Mouse (Mus musculus): Measurements from ENCODE around the gene Tmem126a. TPM values are rescaled to one million over a fixed set of nuclear protein-coding genes. Genes with fewer than 3 reads are reported as not detected.

Gene Tmem126a
- total RNA-seq (2021): 100 to 1,000 TPM in 1 of 2 experiments, 10 to 100 TPM in 1; 96.8 to 111 TPM
- long read RNA-seq, experiment 1, transcript Tmem126a-201 (5 exons, 799 nt): major isoform, 60 of 67 reads
- long read RNA-seq, experiment 1, partial matches to known transcripts: 0 of 67 reads
- long read RNA-seq, experiment 1, other reads (novel, unspliced or antisense): 3 of 67 reads
- long read RNA-seq, experiment 2, transcript Tmem126a-201 (5 exons, 799 nt): major isoform, 53 of 63 reads
- long read RNA-seq, experiment 2, transcript Tmem126a-202 (5 exons, 756 nt): minor isoform, 5 of 63 reads
- long read RNA-seq, experiment 2, partial matches to known transcripts: 1 of 63 reads
- long read RNA-seq, experiment 2, other reads (novel, unspliced or antisense): 4 of 63 reads

DNA sequence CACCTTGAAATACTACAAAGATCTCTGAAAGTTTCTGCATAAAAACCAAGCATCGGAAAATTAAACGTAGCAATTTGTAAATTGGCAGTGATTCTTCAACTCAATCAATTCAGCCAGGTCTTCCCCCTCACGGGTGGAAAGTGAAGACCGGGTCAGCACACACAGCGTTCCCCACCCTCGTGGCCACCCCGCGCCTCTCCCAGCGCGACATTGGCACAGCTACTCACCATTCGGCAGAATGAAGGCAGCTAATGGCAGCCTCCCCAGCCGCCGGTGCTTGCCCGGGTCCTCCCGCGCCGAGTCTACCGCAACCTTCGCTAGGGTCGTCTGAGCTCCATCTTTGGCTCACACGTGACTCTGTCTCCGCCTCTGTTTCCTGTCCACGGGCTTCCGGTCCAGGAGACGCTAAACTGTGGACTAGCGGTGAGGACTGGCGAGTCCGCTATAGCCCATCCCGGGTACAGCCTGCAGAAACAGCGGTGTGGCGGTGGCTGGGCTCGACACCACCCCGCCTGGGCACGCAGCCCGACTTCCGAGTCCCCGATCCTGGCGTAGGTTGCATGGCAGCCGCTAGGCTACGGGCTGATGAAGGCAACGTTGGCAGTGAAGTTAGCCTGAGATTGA is at the start of gene Tmem126a:
Tmem126a (minus strand) TSS at position 385 of the 624 bp plus-strand sequence.
- DNase-seq: peak; percentile 82 to 85
- intact Hi-C loops (cut with DNase I): loop anchor here (1.0 kb wide), 1 partner anchor 13 kb away; no protein-coding TSS in a partner anchor

DNA sequence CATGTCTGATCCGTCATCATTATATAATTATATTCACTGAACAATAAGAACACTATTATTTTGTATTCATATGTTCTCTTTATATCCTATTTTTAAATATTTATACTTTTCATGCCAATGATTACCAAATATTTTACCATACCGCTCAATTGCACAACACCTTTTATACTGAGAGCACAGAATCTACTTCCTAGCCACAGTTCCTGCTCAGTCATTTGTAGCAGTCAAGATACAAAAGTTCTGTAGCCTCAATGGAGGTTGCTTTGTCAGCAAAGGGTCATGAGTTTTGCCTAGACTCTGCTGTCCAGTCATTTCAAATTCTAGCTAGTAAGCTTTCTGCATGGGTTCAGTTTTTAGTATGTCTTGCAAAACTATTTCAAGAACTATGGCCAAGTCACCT is 25.6 kb upstream of the Tmem126a start:
- no peak for DNase-seq
- intact Hi-C loops (cut with DNase I): no loop called here

DNA sequence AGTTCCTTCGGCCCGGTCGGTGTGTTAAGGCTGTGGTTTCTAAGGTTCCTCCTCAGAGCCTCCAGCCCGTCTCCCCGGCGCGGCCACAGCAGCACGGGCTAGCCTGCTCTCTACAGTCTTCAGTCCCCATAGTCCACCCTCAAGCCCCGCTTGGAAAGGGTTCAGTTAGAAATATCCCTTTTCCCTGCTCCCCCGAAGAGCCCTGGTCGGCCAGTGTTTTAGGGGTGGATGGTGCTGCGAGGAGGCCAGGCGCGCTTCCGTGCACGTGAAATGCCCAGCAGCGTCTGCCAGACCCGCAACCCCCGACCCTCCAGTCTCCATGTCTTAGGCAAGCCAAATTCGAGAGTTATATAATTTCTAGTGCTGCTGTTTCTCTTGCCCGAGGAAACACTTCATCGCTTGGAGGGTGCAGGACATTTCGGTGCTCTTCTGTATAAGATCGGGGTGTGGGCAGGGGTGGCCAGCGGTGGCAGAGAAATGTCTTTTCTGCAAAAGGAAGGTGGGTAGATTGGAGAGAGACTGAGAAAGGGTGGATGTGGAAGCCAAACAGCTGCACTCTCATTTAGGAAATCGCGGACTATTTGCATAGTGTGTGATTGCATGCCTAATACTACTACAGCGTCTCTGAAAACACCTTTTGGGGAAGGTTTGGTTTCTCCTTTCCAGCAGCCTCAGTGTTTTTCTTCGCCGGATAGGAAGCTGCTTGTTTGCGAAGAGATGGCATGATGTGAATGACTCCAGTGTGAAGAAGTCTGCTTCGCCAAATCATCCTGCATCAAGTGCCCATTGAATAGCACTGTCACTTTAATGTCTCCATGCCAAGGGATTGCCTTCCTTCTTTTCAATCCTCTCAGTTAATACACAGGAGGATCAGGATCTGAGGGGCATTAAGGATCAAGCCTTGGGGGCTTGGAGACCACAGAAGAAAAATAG is 19.6 kb upstream of the Tmem126a start, which contains the start of gene Dlg2:
Dlg2 (plus strand) TSS at position 360 of the 933 bp plus-strand sequence.
- no peak for DNase-seq
- intact Hi-C loops (cut with DNase I): loop anchor here (1.0 kb wide), 1 partner anchor 33 kb away; no protein-coding TSS in a partner anchor

DNA sequence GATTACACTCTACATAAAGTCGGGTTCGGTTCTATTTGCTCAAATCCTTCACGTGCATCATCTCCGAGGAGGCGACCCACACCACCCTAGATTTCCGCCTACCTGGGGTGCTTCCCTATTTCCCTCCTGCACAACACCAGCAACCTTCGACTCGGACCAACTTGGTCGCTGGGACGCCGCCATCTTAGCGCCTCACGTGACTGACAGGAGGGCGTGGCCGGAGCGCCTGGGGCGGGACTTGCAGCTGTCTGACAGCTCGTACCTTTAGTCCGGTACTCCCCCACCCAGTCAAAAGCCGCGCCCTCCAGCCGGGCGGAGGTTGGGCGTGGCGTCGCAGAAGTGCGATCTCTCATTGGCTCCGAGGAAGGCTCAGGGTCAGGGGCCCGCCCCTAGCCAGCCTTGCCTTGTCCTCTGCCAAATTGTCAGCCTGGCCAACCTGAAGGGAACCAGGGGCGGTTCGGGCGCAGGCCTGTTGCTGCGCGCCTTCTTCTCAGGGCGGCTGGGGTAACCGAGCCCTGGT is 18.8 kb upstream of the Tmem126a start, which contains the start of gene Tmem126b:
Tmem126b (minus strand) TSS at position 209 of the 520 bp plus-strand sequence.
- intact Hi-C loops (cut with DNase I): loop anchor here (1.0 kb wide), 1 partner anchor 33 kb away; no protein-coding TSS in a partner anchor
- DNase-seq: peak; percentile 97 to 99

DNA sequence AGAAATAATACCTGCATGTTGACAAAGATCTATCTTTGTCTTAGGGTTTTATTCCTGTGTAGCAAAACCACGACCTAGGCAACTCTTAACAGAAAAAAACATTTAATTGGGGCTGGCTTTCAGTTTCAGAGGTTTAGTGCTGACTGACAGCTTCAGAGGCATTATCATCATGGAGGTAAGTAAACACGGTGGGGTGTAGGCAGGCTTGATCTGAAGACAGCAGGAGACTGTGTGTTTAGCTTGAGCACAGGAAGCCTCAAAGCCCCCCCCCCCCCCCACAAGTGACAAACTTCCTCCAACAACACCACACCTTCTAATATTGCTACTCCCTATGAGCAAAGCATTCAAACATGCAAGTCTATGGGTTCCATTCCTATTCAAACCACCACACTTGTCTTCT is 16.5 kb upstream of the Tmem126a start:
- intact Hi-C loops (cut with DNase I): no loop called here

DNA sequence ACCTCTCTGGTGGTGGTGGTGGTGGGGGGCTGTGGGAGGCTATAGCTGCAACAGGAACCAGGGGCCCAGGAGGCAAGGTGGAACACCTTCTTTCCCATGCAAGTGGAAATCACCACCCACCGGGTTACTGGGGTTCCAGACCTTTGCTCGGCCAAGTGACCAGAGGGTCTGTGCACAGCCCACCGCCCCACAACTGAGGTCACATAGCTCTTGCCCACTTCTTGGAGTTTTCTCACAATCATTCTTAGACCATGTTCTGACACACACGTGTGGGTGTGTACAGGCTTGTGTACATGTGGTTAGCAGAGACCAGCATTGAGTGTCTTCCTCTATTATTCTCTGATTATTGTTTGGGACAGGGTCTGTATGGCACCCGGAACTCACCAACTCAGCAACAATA is 4.4 kb upstream of the Tmem126a start:
- DNase-seq: no peak
- intact Hi-C loops (cut with DNase I): no loop called here

More for the DNA sequence above, 16.5 kb upstream of the Tmem126a start:
- no peak for DNase-seq

DNA sequence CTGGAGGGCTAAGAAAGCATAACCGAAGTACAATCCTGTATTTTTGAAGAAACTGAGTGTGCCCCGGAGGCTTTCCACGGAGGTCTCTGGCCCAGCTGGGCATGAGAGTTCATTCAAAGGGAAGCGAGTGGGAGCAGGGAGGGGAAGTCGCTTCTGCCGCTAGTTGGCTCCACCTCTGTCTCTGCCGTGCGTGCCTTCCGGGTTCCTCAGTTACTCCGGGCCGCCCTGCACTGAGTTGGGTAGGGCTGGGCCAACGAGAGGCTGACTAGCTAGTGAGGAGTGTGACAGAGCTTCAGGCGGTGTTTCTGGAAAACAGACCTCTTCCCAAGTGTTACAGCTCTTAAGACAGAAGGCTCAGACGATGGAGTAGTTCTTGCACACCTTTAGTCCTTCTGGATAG is 3.9 kb upstream of the Tmem126a start:
- DNase-seq: peak; percentile 23 to 30
- intact Hi-C loops (cut with DNase I): no loop called here

DNA sequence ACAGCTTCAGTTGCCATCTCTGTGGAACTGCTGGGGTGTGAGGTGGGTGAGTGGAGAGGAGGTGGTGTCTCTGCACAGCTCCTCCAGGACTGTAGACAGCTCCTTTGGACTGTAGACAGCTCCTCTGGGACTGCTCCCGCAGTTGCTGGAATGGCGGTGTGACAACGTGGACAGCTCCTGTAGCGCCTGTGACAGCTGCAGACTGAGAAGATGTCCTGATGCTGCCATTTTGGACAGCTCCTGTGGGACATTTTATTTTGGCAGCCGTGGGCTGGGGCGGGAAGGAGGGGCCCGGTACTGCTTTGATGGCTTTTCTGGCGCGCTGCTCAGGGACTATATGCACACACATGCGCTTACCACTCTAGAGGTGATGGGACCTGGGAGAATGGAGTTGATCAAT is 3.3 kb upstream of the Tmem126a start:
- no peak for DNase-seq
- intact Hi-C loops (cut with DNase I): no loop called here

DNA sequence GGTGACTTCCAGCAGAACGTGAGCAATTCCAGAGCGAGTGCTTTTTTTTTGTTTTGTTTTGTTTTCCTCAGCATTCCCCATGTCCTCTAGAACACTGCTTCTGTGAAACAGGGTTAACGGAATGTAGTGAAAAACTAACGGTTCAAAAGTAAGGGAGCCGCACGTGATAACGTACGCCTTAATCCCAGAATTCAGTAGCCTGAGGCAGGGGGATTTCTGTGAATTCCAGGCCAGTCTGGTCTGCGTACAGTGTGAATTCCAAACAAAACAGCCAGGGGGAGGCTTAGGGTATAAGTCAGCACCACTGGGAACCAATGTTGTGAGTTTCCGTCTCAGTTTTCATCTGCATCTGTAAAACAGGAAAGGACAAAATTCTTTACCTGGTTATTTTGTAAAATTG is 488 bp upstream of the Tmem126a start:
- no peak for DNase-seq
- intact Hi-C loops (cut with DNase I): no loop called here

DNA sequence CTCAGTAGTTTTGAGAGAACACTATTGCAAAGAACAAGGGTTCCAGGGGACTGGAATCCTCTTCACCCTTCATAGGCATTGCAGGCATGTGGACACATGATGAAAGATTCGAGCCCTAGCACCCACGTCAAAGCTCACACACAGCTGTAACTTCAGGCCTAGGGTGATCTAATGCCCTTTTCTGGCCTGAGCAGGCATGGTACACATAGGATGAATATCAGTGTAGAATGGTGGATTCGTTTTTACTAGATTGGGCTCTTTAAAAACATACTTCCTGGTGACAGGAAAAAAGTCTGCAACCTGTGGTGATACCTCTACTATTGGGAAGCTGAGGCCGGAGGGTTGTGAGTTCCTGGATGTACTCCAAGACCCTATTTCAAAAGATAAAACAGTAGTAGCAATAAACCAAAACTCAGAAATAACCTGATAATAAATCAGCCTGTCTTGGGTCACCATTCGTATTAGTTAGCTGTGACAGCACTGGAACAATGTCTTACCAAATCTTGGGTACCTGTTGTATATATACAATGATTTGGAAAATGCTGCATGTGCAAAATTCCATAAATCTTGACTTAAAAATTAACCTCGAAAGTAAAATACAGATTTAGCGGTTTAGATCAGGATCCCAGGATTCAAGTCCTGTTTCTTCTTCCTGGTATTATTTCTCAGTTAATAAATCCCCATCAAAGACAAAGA is 732 bp downstream of the Tmem126a start:
- no peak for DNase-seq
- intact Hi-C loops (cut with DNase I): loop anchor here (1.0 kb wide), 1 partner anchor 12 kb away; no protein-coding TSS in a partner anchor

DNA sequence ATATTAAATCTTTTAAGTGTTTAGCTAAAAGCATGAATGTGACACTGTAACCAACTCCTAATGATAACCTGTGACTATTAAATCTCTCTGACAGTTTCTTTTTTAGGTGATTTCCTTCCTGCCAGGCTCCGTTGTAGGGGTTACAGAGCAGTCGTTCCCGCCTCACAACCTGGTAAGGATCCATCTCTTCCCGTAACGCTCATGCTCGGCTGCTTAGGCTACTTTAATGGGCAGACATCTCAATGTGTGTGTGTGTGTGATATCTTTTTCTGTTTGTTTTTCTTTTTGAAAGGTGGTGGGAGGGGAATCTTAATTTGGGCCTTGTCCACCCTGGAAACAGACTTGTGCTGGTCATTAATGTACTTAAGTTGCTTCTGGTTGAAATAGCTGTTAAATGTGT is 12.8 kb downstream of the Tmem126a start:
- intact Hi-C loops (cut with DNase I): loop anchor here (1.0 to 10.0 kb wide), 2 partner anchors 12 to 299 kb away; no protein-coding TSS in a partner anchor

DNA sequence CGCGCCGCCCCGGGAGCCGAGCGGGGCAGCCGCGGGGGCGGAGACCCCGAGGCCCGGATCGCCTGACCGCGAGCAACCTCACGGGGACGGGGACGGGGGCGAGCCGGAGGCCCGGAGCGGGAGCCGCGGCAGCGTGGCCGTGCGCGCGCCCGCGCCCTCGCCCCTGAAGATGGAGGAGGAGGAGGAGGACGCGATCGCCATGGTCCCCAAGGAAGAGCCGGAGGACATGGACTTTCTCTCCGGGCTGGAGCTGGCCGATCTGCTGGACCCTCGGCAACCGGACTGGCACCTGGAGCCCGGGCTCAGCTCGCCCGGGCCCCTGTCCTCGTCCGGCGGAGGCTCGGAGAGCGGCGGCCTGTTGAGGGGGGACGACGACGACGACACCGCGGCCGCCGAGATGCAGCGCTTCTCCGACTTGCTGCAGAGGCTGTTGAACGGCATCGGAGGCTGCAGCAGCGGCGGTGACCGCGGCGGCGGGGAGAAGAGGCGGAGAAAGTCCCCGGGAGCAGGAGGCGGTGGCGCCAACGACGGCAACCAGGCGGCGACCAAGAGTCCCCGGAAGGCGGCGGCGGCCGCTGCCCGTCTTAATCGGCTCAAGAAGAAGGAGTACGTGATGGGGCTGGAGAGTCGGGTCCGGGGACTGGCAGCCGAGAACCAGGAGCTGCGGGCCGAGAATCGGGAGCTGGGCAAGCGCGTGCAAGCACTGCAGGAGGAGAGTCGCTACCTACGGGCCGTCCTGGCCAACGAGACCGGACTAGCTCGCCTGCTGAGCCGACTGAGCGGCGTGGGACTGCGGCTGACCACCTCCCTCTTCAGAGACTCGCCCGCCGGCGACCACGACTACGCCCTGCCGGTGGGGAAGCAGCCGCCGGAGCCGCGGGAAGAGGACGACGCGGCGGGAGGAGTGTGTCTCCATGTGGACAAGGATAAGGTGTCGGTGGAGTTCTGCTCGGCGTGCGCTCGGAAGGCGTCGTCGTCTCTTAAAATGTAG is 13.6 kb downstream of the Tmem126a start:
- intact Hi-C loops (cut with DNase I): loop anchor here (1.0 to 10.0 kb wide), 3 partner anchors 13 to 299 kb away; partner anchors contain the start of genes Dlg2 and Tmem126b
- peak; percentile 74 to 80 for DNase-seq

More for the DNA sequence above, 12.8 kb downstream of the Tmem126a start:
- no peak for DNase-seq

DNA sequence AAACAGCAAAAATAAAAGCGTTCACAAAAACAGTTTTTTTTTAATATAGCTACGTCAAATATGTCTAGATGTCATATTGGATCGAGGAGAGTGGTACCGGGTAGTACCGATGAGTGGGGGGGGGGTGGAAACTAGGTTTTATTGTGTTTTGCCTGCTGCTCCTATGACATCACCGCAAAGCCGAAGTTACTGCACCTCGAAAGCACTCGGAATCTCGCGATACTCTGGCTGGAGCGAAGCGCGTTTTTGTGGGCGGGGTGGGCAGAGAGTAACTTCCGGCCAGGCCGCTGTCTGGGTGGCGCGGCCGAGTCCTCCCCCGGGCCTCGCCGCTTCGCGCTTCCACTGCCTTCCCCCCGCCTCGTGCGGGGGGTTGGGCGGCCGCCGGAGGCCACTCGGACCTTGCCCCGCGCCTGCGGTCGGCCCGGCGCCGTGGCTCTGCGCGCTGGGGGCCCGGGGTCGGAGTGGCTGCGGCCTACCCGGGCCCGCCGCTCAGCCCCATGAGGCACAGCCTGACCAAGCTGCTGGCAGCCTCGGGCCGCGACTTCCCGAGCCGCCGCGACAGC is 14.4 kb downstream of the Tmem126a start, which contains the start of gene Crebzf:
Crebzf (plus strand) TSS at position 212 of the 563 bp plus-strand sequence.
- peak; percentile 96 for DNase-seq
- intact Hi-C loops (cut with DNase I): loop anchor here (1.0 to 10.0 kb wide), 2 partner anchors 34 to 298 kb away; partner anchors contain the start of genes Dlg2 and Tmem126b

DNA sequence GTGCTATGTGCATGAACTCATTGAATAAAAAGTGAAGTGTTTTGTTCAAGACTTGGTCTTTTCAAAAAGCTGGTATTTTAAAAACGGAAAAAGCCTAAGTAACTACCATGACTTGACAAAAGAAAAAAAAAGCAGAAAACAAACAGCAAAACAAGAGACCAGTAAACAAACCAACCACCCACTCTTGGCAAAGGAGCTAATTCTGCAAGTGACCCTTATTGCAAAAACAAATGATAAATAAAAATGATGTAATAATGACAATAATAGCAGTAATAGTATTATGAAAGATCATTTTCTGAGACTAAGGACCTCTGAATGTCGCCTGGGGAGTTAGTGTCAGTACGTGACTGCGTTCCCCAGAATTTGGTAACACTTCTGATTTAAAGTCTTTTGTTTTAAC is 15.0 kb downstream of the Tmem126a start:
- intact Hi-C loops (cut with DNase I): loop anchor here (10.0 kb wide), 1 partner anchor 297 kb away; no protein-coding TSS in a partner anchor
- DNase-seq: no peak

DNA sequence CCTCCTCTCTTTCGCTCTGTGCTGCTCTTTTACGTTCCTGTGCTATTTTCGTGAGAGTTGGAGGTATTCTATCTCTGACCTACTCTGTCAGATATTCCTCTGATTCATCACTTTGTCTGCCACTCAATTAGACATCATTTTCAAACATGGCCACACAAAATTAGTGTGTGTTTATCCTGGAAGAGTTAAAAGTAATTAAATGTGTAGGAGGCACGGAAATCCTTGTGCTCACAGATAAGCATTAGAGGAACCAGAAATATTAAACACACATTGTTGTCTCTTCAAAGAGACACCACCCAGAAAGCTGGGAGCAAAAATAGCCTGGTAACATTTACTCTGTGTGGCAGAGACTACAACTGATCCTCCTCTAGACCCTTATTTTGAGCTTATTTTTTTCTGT is 17.0 kb downstream of the Tmem126a start:
- no peak for DNase-seq
- intact Hi-C loops (cut with DNase I): loop anchor here (10.0 kb wide), 1 partner anchor 295 kb away; no protein-coding TSS in a partner anchor

DNA sequence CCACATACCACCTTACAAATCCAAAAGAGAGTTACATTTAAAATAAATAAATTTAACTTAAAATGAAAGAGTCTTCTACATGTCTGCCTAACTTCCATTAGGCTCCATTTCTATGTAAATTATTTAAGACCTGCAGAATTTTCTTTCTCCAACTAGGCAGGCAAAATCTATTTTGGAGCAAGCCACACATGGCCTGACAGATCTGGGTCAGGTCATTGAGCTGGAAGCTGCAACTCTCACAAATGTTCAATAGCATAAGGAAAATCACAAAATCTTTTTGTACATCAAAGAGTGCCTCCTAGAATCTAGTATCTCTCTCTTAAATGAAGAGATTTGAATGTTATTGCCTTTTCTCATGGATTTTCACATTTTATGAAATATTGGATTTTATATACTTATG is 24.8 kb downstream of the Tmem126a start:
- intact Hi-C loops (cut with DNase I): no loop called here
- DNase-seq: no peak

DNA sequence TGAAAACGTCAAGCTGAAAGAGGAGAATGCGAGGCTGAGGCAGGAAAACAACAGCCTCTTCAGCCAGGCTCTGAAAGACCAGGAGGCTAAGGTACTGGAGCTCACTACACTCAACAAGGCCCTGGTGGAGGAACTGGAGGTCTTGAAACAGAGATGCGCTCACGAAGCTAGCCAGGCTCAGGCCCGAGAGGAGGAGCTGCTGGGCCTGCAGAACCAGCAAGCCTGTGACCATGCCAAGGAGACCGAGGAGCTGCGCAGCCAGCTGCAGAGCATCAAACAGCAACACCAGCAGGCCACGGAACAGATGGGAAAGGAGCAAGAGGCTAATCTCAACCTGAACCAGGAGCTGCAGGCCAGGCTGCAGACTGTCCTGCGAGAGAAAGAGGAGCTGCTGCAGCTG is 30.0 kb downstream of the Tmem126a start:
- intact Hi-C loops (cut with DNase I): no loop called here
- peak; percentile 28 to 30 for DNase-seq
